Mouse (Mus musculus) gastrocnemius, postnatal 36 days (tissue): ENCODE measurements around the gene Ofcc1. TPM values are rescaled to one million over a fixed set of nuclear protein-coding genes. Genes with fewer than 3 reads are reported as not detected.

Experiments
- DNase-seq, 2 experiments: peaks; one replicate each; pipeline ENCODE4 v3.0.0; 2022
- intact Hi-C: fragments of 180-260 bp; cut with DNase I; formaldehyde crosslinking; loops from one replicate; pipeline ENCODE4 v1.15.1; 2025
- total RNA-seq, 2 experiments: library from RNA; stranded (reverse); gene quantifications; 2 replicates each; pipeline ENCODE4 v1.2.3; 2021

Gene Ofcc1
- total RNA-seq, 2 experiments from 2014 or later, result not detected

DNA sequence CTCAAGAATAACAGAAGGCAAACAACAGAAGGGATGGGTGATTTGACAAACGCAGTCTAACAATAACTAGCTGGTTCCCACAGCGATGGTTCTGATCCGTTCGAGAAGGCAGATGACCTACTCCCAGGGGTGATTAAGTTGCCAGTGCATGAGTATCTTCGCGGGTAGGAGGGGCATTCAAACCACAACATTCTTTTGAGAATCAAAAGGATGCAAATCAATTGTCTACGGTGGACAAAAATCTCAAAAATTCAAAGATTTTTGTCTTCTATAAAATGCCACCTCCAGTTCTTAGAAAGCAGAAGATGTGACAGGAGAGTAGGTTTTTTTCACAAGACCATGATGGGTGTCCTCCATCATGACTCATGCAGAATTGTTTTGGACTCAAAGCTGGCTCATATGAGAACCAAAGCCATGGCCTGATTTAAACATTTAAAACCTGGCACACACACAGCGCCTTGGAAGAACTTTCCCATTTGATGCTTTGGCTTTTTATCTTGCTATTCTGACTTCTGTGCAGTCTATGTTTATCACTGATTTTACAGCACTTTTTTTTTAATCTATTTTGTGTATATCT is 338.0 kb downstream of the Ofcc1 start:
- intact Hi-C loops, result no loop called here

GRCm38 (mm10) chr13:40022609-40023008 is 338.6 kb downstream of the Ofcc1 start:
- intact Hi-C loops, result no loop called here
- no peak for DNase-seq

More for the DNA sequence above, 338.0 kb downstream of the Ofcc1 start:
- DNase-seq, result no peak

- intact Hi-C loops, result no loop called here
- no peak for DNase-seq
Measured at GRCm38 (mm10) chr13:40000236-40000635, 361.0 kb downstream of the Ofcc1 start.

DNA sequence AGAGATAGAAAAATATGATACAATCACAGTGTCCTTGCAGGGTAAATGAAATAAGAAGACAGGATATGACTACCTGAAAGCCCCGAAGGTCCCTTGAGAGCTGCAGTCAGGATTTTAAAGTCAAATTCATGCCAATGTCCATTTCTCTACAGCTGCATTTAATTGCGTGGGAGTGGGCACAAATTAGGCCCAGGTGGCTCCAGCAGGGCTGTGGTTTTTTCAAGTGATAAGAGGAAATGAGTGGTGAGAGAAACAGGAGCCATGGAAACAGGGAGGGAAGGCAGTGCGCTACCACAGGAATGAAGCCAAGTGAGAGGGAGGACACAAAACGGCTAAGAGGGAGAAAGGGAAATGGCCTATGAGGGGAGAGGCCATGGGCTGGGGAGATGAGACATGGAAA is 363.3 kb downstream of the Ofcc1 start:
- DNase-seq, result no peak
- intact Hi-C loops, result no loop called here

GRCm38 (mm10) chr13:39979294-39980061 is 381.8 kb downstream of the Ofcc1 start:
- intact Hi-C loops, result no loop called here
- no peak for DNase-seq

DNA sequence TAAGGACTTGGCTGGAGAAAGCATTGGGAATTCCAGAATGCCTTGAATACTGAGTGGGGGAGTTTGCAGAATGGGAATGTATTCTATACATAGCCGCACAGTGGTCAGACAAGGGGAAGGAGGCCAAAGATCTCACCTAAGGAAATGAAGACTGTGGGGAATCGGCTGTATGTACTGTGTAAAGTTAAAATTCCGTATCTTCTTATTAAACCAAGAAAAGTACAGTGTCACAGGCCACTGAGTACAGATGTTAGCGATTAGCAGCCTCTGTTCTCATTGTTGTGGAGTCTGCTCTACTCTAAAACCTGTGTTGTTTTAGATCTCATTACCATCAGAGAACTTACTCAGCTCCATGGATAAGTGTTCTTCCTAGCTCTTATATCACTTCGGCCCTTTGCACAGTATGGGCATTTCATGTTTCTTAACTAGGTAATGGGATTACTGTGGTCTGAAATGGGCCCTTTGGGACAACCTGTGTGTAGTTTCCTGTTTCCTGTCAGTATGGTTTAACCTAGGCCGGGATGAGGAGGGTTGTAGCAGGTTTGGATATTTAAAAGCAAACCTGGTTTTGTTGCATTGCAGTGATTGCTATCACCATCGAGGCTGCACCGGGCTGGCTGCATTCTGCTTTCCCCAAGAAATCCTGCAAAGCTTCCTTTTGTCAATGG is 392.8 kb downstream of the Ofcc1 start:
- intact Hi-C loops, result no loop called here
- no peak for DNase-seq

DNA sequence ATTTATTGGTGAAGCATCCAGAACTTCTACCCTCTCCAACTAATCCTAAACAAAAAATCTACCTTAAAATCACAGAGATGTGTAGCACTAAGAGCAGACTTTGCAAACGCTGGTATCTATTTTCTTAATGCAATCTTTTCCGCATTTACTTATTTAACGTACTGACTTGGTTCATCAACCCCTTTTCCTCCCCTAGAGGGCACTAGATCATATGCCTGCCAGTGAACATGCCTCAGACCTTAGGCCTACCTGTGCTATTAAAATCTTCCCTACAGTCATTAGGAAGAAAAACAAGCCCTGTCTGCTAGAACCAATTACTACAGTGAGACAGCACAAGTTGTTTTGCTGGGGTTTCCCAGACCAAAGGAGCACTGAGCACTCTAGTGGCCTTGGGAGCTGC is 404.0 kb downstream of the Ofcc1 start:
- no peak for DNase-seq
- intact Hi-C loops, result no loop called here

GRCm38 (mm10) chr13:39956017-39956416 is 405.2 kb downstream of the Ofcc1 start:
- intact Hi-C loops, result no loop called here
- no peak for DNase-seq
